Mouse (Mus musculus) liver, postnatal 0 days (tissue): ENCODE measurements around the gene Gm21887. TPM values are rescaled to one million over a fixed set of nuclear protein-coding genes. Genes with fewer than 3 reads are reported as not detected.
"Not testable (repeated sequence)": the region's sequence is repeated elsewhere in the genome, so short reads cannot be mapped to it uniquely, and the experiment has no call there.

ENCODE experiments used
- ATAC-seq: fragments of 200-750 bp; cut with Nextera tagmentation; 2 replicates; pipeline ENCODE4 v1.8.0; 2017; ENCODE audit warnings: mild to moderate bottlenecking, moderate library complexity
- DNase-seq: peaks from one replicate; pipeline ENCODE4 v3.0.0-alpha.2; 2016
- H3K27ac ChIP-seq: fragments of 300-500 bp; sonication (generic); 2 replicates; pipeline ENCODE4 v1.5.1; 2014; ENCODE audit warnings: antibody characterized with exemption, moderate library complexity, mild to moderate bottlenecking, low read depth
- H3K27me3 ChIP-seq: fragments of 300-500 bp; sonication (generic); 2 replicates; pipeline ENCODE4 v1.6.1; 2014; ENCODE audit warnings: low read length, control low read depth, mixed read lengths; ENCODE audit not compliant: insufficient read depth
- H3K36me3 ChIP-seq: fragments of 300-500 bp; sonication (generic); replicated peaks from 2 replicates; pipeline ENCODE4 v1.6.1; 2014; ENCODE audit warnings: mild to moderate bottlenecking, control low read depth, low read length, moderate library complexity, mixed read lengths; ENCODE audit not compliant: insufficient read depth
- H3K4me1 ChIP-seq: fragments of 300-500 bp; sonication (generic); 2 replicates; pipeline ENCODE4 v1.6.1; 2014; ENCODE audit warnings: antibody characterized with exemption, mild to moderate bottlenecking, control low read depth; ENCODE audit not compliant: insufficient read depth
- H3K4me2 ChIP-seq: fragments of 300-500 bp; sonication (generic); 2 replicates; pipeline ENCODE4 v1.6.1; 2014; ENCODE audit warnings: low read depth, mild to moderate bottlenecking, low read length, moderate library complexity, mixed read lengths
- H3K4me3 ChIP-seq: fragments of 300-500 bp; sonication (generic); 2 replicates; pipeline ENCODE4 v1.5.1; 2014; ENCODE audit warnings: low read depth, low read length
- H3K9ac ChIP-seq: fragments of 300-500 bp; sonication (generic); replicated peaks from 2 replicates; pipeline ENCODE4 v1.6.1; 2014; ENCODE audit warnings: mild to moderate bottlenecking, moderate library complexity
- H3K9me3 ChIP-seq: fragments of 300-500 bp; sonication (generic); 2 replicates; pipeline ENCODE4 v1.6.1; 2016; ENCODE audit warnings: mild to moderate bottlenecking, control low read depth, low read length, mixed read lengths
- WGBS: fragments of 180-500 bp; shearing (Covaris S2); extraction: QIAGEN DNeasy Blood & Tissue Kit; methylation state at CpG from one replicate; pipeline ENCODE4 v1.1.7; 2014; ENCODE audit not compliant: insufficient replicate concordance; 5-methylcytosine and 5-hydroxymethylcytosine counted together
- polyA plus RNA-seq: library from polyadenylated mRNA; unstranded; fragments of >200 nt; fragmentation: Nextera tagmentation; extraction: Ambion mirVana; gene quantifications from 2 replicates; pipeline ENCODE4 v1.2.1, GENCODE M21; 2015

Gene Gm21887
- polyA plus RNA-seq, 1 experiment from 2014 or later, result 87.0 TPM

- H3K9ac ChIP-seq, H3K27ac ChIP-seq, H3K4me1 ChIP-seq, ATAC-seq: not testable (repeated sequence)
- 71% methylated on average over 28 of the region's 28 CpGs for WGBS
- peak; percentile 64 for DNase-seq
- Histone ChIP-seq H3K9me3 (peaks cover 25% of the 10 kb centered on the region), H3K27me3 (peaks cover 36% of the 10 kb centered on the region; the same call in 1 of the 2 replicates), H3K4me2 (peak overlapping the region; percentile 38; the same call in 1 of the 2 replicates), H3K4me3 (peak overlapping the region; percentile 6; the same call in 1 of the 2 replicates), H3K36me3 (peaks cover 17% of the 10 kb centered on the region)
These were observed 22.1 kb upstream of the Gm21887 start for GRCm38 (mm10) chrX:169987368-169987837.

- H3K9me3 ChIP-seq, result peaks cover 25% of the 10 kb centered on the region
- not testable (repeated sequence) for H3K9ac ChIP-seq, H3K27ac ChIP-seq, H3K4me3 ChIP-seq, H3K4me2 ChIP-seq, ATAC-seq, H3K4me1 ChIP-seq
- DNase-seq, result peak; percentile 63
- peaks cover 23% of the 10 kb centered on the region; the same call in 1 of the 2 replicates for H3K27me3 ChIP-seq
- 79% methylated on average over 56 of the region's 56 CpGs for WGBS
- H3K36me3 ChIP-seq, result peaks cover 17% of the 10 kb centered on the region
These were observed 20.8 kb upstream of the Gm21887 start for GRCm38 (mm10) chrX:169988571-169989218.

GRCm38 (mm10) chrX:169989219-169989595 is 20.3 kb upstream of the Gm21887 start:
- not testable (repeated sequence) for H3K27ac ChIP-seq, H3K4me2 ChIP-seq, H3K4me1 ChIP-seq, H3K9ac ChIP-seq, H3K4me3 ChIP-seq, DNase-seq, ATAC-seq
- WGBS, result 74% methylated on average over 8 of the region's 8 CpGs
- Histone ChIP-seq H3K27me3 (peaks cover 19% of the 10 kb centered on the region; the same call in 1 of the 2 replicates), H3K36me3 (peaks cover 17% of the 10 kb centered on the region), H3K9me3 (peaks cover 25% of the 10 kb centered on the region)

- not testable (repeated sequence) for H3K9ac ChIP-seq, H3K27ac ChIP-seq, H3K4me1 ChIP-seq
- ATAC-seq, result peak; percentile 1; the same call in 1 of the 2 replicates
- H3K27me3 ChIP-seq, result peaks cover 12% of the 10 kb centered on the region; the same call in 1 of the 2 replicates
- H3K4me2 ChIP-seq, result peak overlapping the region; percentile 6; the same call in 1 of the 2 replicates
- peak; percentile 73 for DNase-seq
- H3K9me3 ChIP-seq, result peaks cover 28% of the 10 kb centered on the region
- H3K36me3 ChIP-seq, result peaks cover 15% of the 10 kb centered on the region
- peak overlapping the region; percentile 1; the same call in 1 of the 2 replicates for H3K4me3 ChIP-seq
- 60% methylated on average over 56 of the region's 56 CpGs for WGBS
These were observed 19.5 kb upstream of the Gm21887 start for GRCm38 (mm10) chrX:169989691-169990631.

- peak; percentile 63 for DNase-seq
- 47% methylated on average over 23 of the region's 28 CpGs for WGBS
- not testable (repeated sequence) for H3K4me1 ChIP-seq, H3K4me3 ChIP-seq, H3K27ac ChIP-seq, H3K36me3 ChIP-seq, H3K4me2 ChIP-seq, H3K9ac ChIP-seq, H3K27me3 ChIP-seq
- peak; percentile 73 for ATAC-seq
- H3K9me3 ChIP-seq, result peaks cover 24% of the 10 kb centered on the region
These were observed 18.2 kb upstream of the Gm21887 start for GRCm38 (mm10) chrX:169991128-169991873.

GRCm38 (mm10) chrX:169992086-169992930 is 17.2 kb upstream of the Gm21887 start:
- H3K9me3 ChIP-seq, result peaks cover 20% of the 10 kb centered on the region
- not testable (repeated sequence) for H3K36me3 ChIP-seq, DNase-seq, H3K9ac ChIP-seq, H3K27ac ChIP-seq, H3K4me3 ChIP-seq, H3K4me1 ChIP-seq, ATAC-seq, H3K4me2 ChIP-seq
- H3K27me3 ChIP-seq, result peaks cover 10% of the 10 kb centered on the region; the same call in 1 of the 2 replicates
- 48% methylated on average over 15 of the region's 15 CpGs for WGBS

GRCm38 (mm10) chrX:169992951-169993547 is 16.4 kb upstream of the Gm21887 start:
- peaks cover 16% of the 10 kb centered on the region for H3K9me3 ChIP-seq
- not testable (repeated sequence) for H3K27ac ChIP-seq, ATAC-seq, H3K4me1 ChIP-seq, H3K36me3 ChIP-seq, H3K27me3 ChIP-seq, H3K4me2 ChIP-seq, DNase-seq, H3K9ac ChIP-seq, H3K4me3 ChIP-seq
- 63% methylated on average over 8 of the region's 8 CpGs for WGBS
